ENCODE assay signal across 8 mouse cellular contexts in the genomic region with DNA sequence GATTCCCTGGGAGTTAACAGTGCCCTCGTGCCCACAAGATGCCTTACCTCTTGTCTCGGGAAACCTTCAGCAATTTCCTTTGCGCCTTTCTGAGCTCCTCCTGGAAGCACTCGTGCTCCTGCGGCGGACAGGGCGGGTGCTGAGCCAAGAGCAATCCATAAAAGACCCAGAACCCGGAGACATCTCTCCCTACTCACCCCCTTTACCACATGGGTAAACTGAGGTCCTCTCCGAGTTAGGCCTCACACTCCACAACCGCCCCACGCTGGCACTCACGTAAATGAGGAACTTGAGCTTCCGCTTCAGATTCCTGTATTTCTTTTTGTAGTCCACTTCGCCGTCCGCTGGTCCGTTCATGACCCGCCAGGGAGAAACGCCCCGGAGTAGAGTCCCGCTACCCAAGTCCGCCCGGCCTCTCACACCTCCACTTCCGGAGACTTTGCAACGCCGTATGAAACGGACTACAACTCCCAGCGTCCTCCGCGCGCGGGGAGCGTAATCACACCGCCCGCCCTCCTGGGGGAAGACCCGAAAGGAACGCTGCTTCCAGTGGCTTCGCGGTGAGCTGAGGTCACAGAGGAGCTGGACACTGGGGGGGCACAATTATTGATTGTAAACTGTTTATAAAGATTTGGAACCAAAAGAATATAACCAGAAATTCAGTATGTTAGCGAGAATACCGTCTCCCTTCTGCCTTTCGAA. TPM values are rescaled to one million over a fixed set of nuclear protein-coding genes. Genes with fewer than 3 reads are reported as not detected.
A peak's percentile ranks its signal among the peaks of the same experiment; 100 is the strongest.
DNase-seq lines count a peak whose midpoint lies in the region; ATAC-seq lines count a peak whose summit lies in the region.

A gene (plus strand): TSS at position 544 of the 702 bp plus-strand sequence.

- no peaks in the 10 kb centered on the region for H3K27me3 ChIP-seq in hindbrain, embryonic 11.5 days (ENCODE audit: control insufficient read depth, insufficient read depth, low read length)

- DNase-seq in MN1 (ENCODE audit: low spot score) = peak; percentile 96
- peak; percentile 96 for DNase-seq in cerebellum, adult 9-10 months
- peak; percentile 92 to 97 for DNase-seq in frontal cortex, adult 2 months (ENCODE audit: extremely low spot score in 1 of 2, low spot score in 1 of 2)
- DNase-seq in hindbrain, embryonic 11.5 days (ENCODE audit: low spot score) = peak; percentile 99
- peak; percentile 91 to 93 for DNase-seq in layer of hippocampus, postnatal 10 days (ENCODE audit: low spot score in 2 of 2)
- peak; percentile 98 for DNase-seq in lung, postnatal 10 days
- peak; percentile 93 for DNase-seq in ovary, postnatal 36 days (ENCODE audit: low spot score)
- peak; percentile 95 for DNase-seq in thymus, postnatal 25 days

- peak within 1 kb of the TSS; percentile 60 for H3K4me3 ChIP-seq in hindbrain, embryonic 11.5 days (ENCODE audit: low read depth, low read length)

- peak within 1 kb of the TSS; percentile 78 for H3K4me2 ChIP-seq in hindbrain, embryonic 11.5 days (replicated peaks; ENCODE audit: low read depth, low read length)

- 2% methylated on average over 42 of the region's 42 CpGs for WGBS in hindbrain, embryonic 11.5 days

- H3K27ac ChIP-seq in hindbrain, embryonic 11.5 days (ENCODE audit: low read depth, low read length) = peak within 1 kb of the TSS; percentile 67

- ATAC-seq in hindbrain, embryonic 11.5 days (ENCODE audit: low FRiP score) = peak; percentile 91

- peaks cover 14% of the 10 kb centered on the region; the same call in 1 of the 2 replicates for H3K36me3 ChIP-seq in hindbrain, embryonic 11.5 days (ENCODE audit: control insufficient read depth, insufficient read depth, low read length)

- H3K9me3 ChIP-seq in hindbrain, embryonic 11.5 days (ENCODE audit: control insufficient read depth, low read length) = no peaks in the 10 kb centered on the region

- peaks cover 15% of the 10 kb centered on the region for H3K4me1 ChIP-seq in hindbrain, embryonic 11.5 days (replicated peaks; ENCODE audit: control insufficient read depth, insufficient read depth, low read length)

- peak within 1 kb of the TSS; percentile 67 for H3K9ac ChIP-seq in hindbrain, embryonic 11.5 days (ENCODE audit: low read depth, low read length)

RNA-seq across cellular contexts. Expression of the gene that starts here (rescaled TPM):
- 89.0 and 92.5 TPM in 2 replicates for polyA plus RNA-seq in frontal cortex, adult 2 months (2012; rRNA removed)
- polyA plus RNA-seq in hindbrain, embryonic 11.5 days (2014; fragmentation: Nextera tagmentation; extraction: Ambion mirVana) = 22.0 and 25.2 TPM in 2 replicates
- total RNA-seq in layer of hippocampus, postnatal 10 days (2021) = 10 to 100 TPM; 38.8 to 40.9 TPM

Comparison
In these comparisons a context has a peak if more than half of its experiments do, and no peak if none do; other contexts are left out.
1. Peak in every context shown above with its lines: DNase-seq, ATAC-seq, H3K4me3 ChIP-seq and H3K27ac ChIP-seq.